ENCODE assay signal across 9 mouse cellular contexts in genomic region chr5:103999738-104000137, GRCm38 (mm10). TPM values are rescaled to one million over a fixed set of nuclear protein-coding genes. Genes with fewer than 3 reads are reported as not detected.
A peak's percentile ranks its signal among the peaks of the same experiment; 100 is the strongest.
DNase-seq lines count a peak whose midpoint lies in the region; ATAC-seq lines count a peak whose summit lies in the region.
"Had no signal": no experiment of that assay in that cellular context is flagged by ENCODE, and none has a peak within 500 bp of the region (broad histone marks: within the 10 kb centered on the region; RNA-seq: fewer than 3 reads in every experiment).

No protein-coding gene starts in this region.

- H3K4me1 ChIP-seq in forebrain, embryonic 12.5 days, result peaks cover 14% of the 10 kb centered on the region

- peak; percentile 56 for DNase-seq in Muller cell, postnatal 12 days (ENCODE audit: inconsistent ontology term)
- peak; percentile 57 for DNase-seq in c-Kit-negative CD71-positive TER-119-positive erythroid progenitor cells, embryonic 14.5 days (ENCODE audit: low read depth, low spot score)
- DNase-seq in heart, postnatal 36 days, result peak; percentile 85 to 89
- peak; percentile 58 for DNase-seq in layer of hippocampus, adult 9-10 months (ENCODE audit: low spot score)
- DNase-seq in lung, postnatal 36 days, result peak; percentile 91
- DNase-seq in right cerebral cortex, postnatal 25 days, result peak; percentile 67
- peak; percentile 87 for DNase-seq in urinary bladder, postnatal 25 days (ENCODE audit: low spot score)

- H3K36me3 ChIP-seq in forebrain, embryonic 12.5 days (replicated peaks), result no peaks in the 10 kb centered on the region

- no peak overlapping the region for H3K4me3 ChIP-seq in forebrain, embryonic 12.5 days (replicated peaks)

- no peak overlapping the region for H3K9ac ChIP-seq in forebrain, embryonic 12.5 days

- no peak overlapping the region for H3K4me2 ChIP-seq in forebrain, embryonic 12.5 days

- intact Hi-C loops in heart, postnatal 36 days (cut with DNase I), result loop anchor here (1.0 to 5.0 kb wide), 4 partner anchors 40 to 333 kb away; no protein-coding TSS in a partner anchor

- no peaks in the 10 kb centered on the region for H3K9me3 ChIP-seq in forebrain, embryonic 12.5 days

- 6% methylated on average over 5 of the region's 5 CpGs for WGBS in forebrain, embryonic 12.5 days

- H3K27me3 ChIP-seq in forebrain, embryonic 12.5 days, result no peaks in the 10 kb centered on the region; the same call in 1 of the 2 replicates

- ATAC-seq in forebrain, embryonic 12.5 days (ENCODE audit: low FRiP score), result 0 out of 2 replicates have a peak, but pooled peaks have one; percentile 58

- no peak overlapping the region for H3K27ac ChIP-seq in forebrain, embryonic 12.5 days
- H3K27ac ChIP-seq: macrophage had no signal

RNA-seq across cellular contexts. Expression of gene Hsd17b11, which starts 22.0 kb away (rescaled TPM):
- polyA plus RNA-seq in forebrain, embryonic 12.5 days (2016; fragmentation: Nextera tagmentation; extraction: Ambion mirVana), result 1.5 and 1.7 TPM in 2 replicates
- total RNA-seq in heart, postnatal 36 days (2021), result 10 to 100 TPM; 32.2 to 37.5 TPM

RNA-seq across cellular contexts. Expression of gene Hsd17b13, which starts 22.5 kb away (rescaled TPM):
- not detected in 2 replicates for polyA plus RNA-seq in forebrain, embryonic 12.5 days (2016; fragmentation: Nextera tagmentation; extraction: Ambion mirVana)
- total RNA-seq in heart, postnatal 36 days (2021), result not detected
- polyA plus RNA-seq: macrophage had no signal

RNA-seq across cellular contexts. Expression of gene Nudt9, which starts 46.4 kb away (rescaled TPM):
- polyA plus RNA-seq in forebrain, embryonic 12.5 days (2016; fragmentation: Nextera tagmentation; extraction: Ambion mirVana), result 55.8 and 58.8 TPM in 2 replicates
- 10 to 100 TPM; 53.7 to 55.6 TPM for total RNA-seq in heart, postnatal 36 days (2021)
